Mouse (Mus musculus) liver, adult 2 months (tissue): ENCODE measurements around the gene Yy1.

Experiments
- CTCF ChIP-seq: fragments of 200-500 bp; IDR thresholded peaks from 2 replicates; pipeline ENCODE4 v1.5.1; 2011; ENCODE audit warnings: low read depth, low read length, control low read depth
- POLR2A ChIP-seq: fragments of 200-500 bp; IDR thresholded peaks from 2 replicates; pipeline ENCODE4 v1.6.1; 2011; ENCODE audit warnings: low read length, control low read depth; ENCODE audit not compliant: insufficient read depth; ENCODE audit errors: extremely low read depth

- TF ChIP-seq POLR2A (no peak), CTCF (no peak)
These were observed 60.0 kb downstream of the Yy1 start for GRCm38 (mm10) chr12:108852822-108853221.
